Mouse (Mus musculus): ENCODE data around the gene Stard3. TPM values are rescaled to one million over a fixed set of nuclear protein-coding genes. Genes with fewer than 3 reads are reported as not detected.

Gene Stard3
- polyA plus RNA-seq, 1 experiment from 2014 or later: 39.8 TPM

DNA sequence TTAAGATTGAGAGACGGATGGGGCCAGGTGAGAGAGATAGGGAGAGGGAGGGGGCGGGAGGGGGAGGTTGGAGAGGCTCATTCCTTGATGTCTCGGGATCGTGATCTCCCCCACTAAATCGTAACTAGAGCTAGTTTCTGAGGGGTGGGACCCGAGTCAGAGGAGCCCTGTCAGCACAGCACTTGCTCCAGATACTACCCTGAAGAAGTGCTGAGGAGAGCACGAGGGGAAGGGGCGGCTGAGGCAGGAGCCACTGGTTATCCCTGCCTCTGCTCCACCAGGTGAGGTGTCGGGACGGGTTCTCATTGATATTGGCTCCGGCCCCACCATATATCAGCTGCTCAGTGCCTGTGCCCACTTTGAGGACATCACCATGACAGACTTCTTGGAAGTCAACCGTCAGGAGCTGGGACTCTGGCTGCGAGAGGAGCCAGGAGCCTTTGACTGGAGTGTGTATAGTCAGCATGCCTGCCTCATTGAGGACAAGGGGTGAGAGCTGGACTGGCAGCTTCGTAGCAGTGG is 28.9 kb downstream of the Stard3 start:
- H3K9me3 ChIP-seq: no peaks in the 10 kb centered on the region
- H3K27ac ChIP-seq: no peak overlapping the region
- H3K4me1 ChIP-seq: peaks cover 47% of the 10 kb centered on the region
- H3K27me3 ChIP-seq (ENCODE audit: poor library complexity, severe bottlenecking): peaks cover 91% of the 10 kb centered on the region
- H3K36me3 ChIP-seq (replicated peaks): no peaks in the 10 kb centered on the region; the same call in 1 of the 2 replicates
- no peak overlapping the region for H3K4me3 ChIP-seq
- no peak for DNase-seq (ENCODE audit: extremely low spot score, low spot score)
- 55% methylated on average over 14 of the region's 14 CpGs for WGBS

DNA sequence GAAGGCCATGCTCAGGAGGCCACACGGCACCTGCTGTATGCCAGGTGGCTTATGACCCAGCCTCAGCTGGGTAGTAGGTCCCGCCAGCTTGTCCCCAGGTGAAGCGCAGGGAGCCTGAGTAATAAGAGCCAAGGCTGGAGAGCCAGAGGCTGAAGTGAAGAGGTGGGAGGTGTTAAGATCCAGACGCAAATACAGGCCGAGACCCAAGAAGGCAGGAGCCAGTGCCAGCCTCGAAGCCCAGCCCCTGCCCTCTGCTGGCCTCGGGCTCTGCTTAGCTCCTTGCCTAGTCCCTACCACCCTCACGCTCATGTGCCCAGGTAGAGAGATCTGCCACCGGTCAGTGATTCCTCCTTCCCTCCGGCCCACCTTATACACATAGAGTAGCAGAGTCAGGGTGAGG is 30.1 kb downstream of the Stard3 start:
- Histone ChIP-seq H3K27ac (no peak overlapping the region), H3K9me3 (no peaks in the 10 kb centered on the region), H3K4me3 (no peak overlapping the region), H3K4me1 (peaks cover 55% of the 10 kb centered on the region), H3K27me3 (ENCODE audit: poor library complexity, severe bottlenecking) (peaks cover 100% of the 10 kb centered on the region), H3K36me3 (replicated peaks) (no peaks in the 10 kb centered on the region; the same call in 1 of the 2 replicates)
- no peak for DNase-seq (ENCODE audit: extremely low spot score, low spot score)
- 75% methylated on average over 10 of the region's 10 CpGs for WGBS

DNA sequence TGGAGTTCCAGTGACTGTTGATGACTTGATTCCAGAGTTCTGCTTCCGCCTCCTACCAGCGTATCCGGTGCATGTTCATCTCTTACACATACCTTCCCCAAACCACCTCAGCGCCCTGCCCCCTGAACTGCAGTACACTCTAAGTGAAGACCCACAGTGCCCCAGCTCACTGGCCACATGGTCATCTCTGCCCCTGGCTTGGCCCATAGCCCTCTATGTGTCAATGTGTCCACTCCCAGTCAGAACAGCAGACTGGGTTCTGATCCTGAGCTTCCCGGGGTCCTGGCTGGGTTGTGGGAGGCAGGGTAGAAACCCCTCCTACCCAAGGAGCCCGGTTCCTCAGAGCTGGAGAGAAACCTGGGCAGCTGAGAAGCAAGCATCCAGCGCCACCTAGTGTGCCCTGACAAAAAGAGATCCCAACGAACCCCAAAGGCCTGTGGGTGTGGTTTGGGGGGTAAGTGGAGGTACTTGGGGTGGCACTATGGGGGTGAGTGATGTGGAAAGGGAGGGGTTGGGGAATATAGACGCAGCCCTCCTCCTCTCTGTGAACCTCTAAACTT is 31.1 kb downstream of the Stard3 start:
- H3K36me3 ChIP-seq (replicated peaks): no peaks in the 10 kb centered on the region; the same call in 1 of the 2 replicates
- peak; percentile 50 for DNase-seq (ENCODE audit: extremely low spot score, low spot score)
- peaks cover 56% of the 10 kb centered on the region for H3K4me1 ChIP-seq
- H3K27me3 ChIP-seq (ENCODE audit: poor library complexity, severe bottlenecking): peaks cover 93% of the 10 kb centered on the region
- H3K9me3 ChIP-seq: no peaks in the 10 kb centered on the region
- no peak overlapping the region for H3K4me3 ChIP-seq
- 24% methylated on average over 9 of the region's 9 CpGs for WGBS
- H3K27ac ChIP-seq: no peak overlapping the region

DNA sequence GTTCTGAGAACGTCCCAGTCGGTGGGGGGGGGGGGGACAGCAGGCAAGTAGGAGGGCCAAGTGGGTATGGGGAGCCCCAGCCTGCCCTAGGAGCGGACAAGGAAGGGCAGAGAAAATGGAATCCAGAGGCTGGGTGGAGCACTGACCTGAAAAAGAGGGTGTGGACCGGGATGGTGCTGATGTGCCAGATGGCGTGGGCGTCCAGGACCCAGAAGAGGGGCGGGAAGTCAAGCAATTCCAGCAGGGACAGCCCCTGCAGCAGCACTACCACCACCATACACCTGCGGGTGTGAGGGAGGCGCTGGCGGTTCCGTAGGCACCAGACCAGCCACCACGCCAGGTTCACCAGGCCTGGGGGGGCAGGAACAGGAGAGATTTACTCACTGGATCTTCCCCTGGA is 32.0 kb downstream of the Stard3 start:
- no peak for DNase-seq (ENCODE audit: extremely low spot score, low spot score)
- Histone ChIP-seq H3K27me3 (ENCODE audit: poor library complexity, severe bottlenecking) (peaks cover 85% of the 10 kb centered on the region), H3K4me3 (no peak overlapping the region), H3K4me1 (peaks cover 54% of the 10 kb centered on the region), H3K9me3 (no peaks in the 10 kb centered on the region), H3K36me3 (replicated peaks) (no peaks in the 10 kb centered on the region), H3K27ac (no peak overlapping the region)
- 80% methylated on average over 12 of the region's 12 CpGs for WGBS

DNA sequence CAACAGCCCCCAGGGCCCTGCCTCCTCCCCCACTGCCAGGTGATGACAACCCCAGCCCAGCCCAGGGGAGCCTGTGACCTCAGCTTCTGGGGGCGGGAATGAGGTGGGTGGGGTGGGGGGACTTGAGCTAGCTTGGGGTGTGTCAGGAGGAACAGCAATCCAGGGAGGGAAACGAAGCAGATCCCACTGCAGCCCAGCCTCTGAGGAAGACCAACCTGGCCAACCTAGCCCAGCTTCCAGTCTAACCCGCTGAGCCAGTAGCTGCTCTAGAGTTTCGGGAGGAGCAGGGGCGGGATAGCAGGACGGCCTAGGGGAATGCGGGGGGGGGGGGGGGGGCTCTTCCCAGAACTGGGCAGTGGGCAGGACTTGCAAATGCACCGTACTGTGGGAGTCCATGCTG is 33.9 kb downstream of the Stard3 start:
- Histone ChIP-seq H3K9me3 (no peaks in the 10 kb centered on the region), H3K27me3 (ENCODE audit: poor library complexity, severe bottlenecking) (peaks cover 66% of the 10 kb centered on the region), H3K4me1 (peaks cover 45% of the 10 kb centered on the region), H3K27ac (0 out of 2 replicates have a peak overlapping the region, but pooled peaks have one; percentile 35), H3K36me3 (replicated peaks) (no peaks in the 10 kb centered on the region), H3K4me3 (no peak overlapping the region)
- no peak for DNase-seq (ENCODE audit: extremely low spot score, low spot score)
- 15% methylated on average over 8 of the region's 8 CpGs for WGBS

DNA sequence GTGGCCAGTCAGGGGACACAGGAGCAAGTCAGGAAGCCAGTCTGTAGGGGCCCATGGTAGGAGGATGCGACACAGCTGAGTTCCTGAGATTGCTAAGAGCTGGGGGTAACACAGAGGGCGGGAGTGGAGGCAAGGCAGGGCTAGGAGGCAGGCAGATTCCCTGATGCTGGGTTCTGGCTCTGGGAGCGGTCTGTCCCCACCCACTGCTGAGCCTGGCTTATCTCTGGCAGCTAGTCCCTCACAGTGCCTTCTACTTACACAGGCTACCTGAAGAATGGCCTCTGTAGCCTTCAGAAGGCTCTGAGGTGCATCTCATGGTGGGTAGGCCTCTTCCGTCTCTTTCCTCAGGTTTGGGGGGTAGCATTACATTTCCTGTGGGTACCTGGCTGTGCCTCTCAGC is 34.5 kb downstream of the Stard3 start:
- DNase-seq (ENCODE audit: extremely low spot score, low spot score): no peak
- Histone ChIP-seq H3K27ac (peak overlapping the region; percentile 35; the same call in 1 of the 2 replicates), H3K9me3 (no peaks in the 10 kb centered on the region), H3K36me3 (replicated peaks) (no peaks in the 10 kb centered on the region), H3K4me3 (no peak overlapping the region), H3K27me3 (ENCODE audit: poor library complexity, severe bottlenecking) (peaks cover 60% of the 10 kb centered on the region), H3K4me1 (peaks cover 42% of the 10 kb centered on the region)
- WGBS: 47% methylated on average over 4 of the region's 4 CpGs

DNA sequence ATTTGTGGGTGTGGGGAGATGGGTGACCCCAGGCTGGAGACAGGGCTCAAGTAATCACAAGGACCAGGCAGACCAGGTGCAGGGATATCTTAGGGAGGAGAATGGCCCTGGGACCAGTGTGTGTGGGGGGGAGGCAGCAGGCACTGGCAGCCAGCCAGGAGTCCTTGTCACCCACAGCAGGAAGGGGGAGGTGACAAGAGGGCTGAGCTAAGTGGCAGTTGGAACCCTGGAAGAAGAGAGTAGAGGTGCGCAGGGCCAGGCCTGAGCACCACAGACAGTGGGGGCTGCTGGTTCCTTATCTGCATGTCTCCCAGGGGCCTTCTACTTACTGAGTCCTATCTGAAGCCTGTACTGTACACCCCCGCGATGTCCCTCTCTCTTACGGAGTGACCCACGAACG is 35.1 kb downstream of the Stard3 start:
- H3K9me3 ChIP-seq: no peaks in the 10 kb centered on the region
- H3K4me3 ChIP-seq: no peak overlapping the region
- 75% methylated on average over 6 of the region's 6 CpGs for WGBS
- 0 out of 2 replicates have a peak overlapping the region, but pooled peaks have one; percentile 11 for H3K27ac ChIP-seq
- H3K36me3 ChIP-seq (replicated peaks): no peaks in the 10 kb centered on the region
- peaks cover 59% of the 10 kb centered on the region for H3K27me3 ChIP-seq (ENCODE audit: poor library complexity, severe bottlenecking)
- no peak for DNase-seq (ENCODE audit: extremely low spot score, low spot score)
- peaks cover 38% of the 10 kb centered on the region for H3K4me1 ChIP-seq

DNA sequence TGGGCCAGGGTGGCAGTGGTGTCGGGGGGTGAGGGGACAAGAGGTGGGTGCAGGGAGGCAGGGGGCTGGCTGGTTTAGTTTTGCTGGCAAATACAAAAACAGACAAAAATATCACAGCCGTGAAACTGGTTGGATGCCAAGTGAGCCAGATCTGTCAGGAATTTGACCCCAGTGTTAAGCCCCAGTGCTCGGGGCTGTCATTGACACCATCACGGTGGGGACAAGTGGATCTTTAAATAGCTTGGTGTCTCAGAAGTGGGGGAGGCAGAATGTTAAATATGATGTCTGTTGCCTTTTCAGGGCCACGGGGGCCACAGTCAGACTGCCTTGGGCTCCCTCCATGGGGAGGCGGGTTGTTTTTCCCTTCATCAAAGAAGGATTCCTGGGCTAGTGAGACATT is 36.1 kb downstream of the Stard3 start:
- Histone ChIP-seq H3K27ac (no peak overlapping the region), H3K36me3 (replicated peaks) (no peaks in the 10 kb centered on the region), H3K27me3 (ENCODE audit: poor library complexity, severe bottlenecking) (peaks cover 49% of the 10 kb centered on the region), H3K9me3 (no peaks in the 10 kb centered on the region), H3K4me3 (no peak overlapping the region), H3K4me1 (peaks cover 30% of the 10 kb centered on the region)
- no peak for DNase-seq (ENCODE audit: extremely low spot score, low spot score)
- 58% methylated on average over 6 of the region's 6 CpGs for WGBS

DNA sequence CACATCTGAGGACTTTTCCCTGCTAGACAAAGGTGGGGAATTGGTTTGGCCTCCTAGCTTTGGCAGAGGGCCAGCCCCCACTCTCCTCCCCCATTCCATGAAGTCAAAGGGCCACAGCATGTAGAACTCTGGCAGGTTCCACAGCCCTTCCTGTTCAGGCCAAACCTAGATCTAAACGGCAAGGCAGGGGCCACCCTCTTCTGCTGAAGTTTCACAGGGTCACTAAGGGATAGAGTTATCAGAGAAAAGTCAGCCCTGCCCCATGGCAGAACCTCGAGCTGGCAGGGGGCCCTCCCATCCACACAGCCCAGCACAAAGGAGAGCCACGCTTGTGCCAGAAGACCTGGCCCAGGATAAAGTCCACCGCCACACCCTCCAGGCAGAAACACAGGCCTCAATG is 36.9 kb downstream of the Stard3 start:
- no peak overlapping the region for H3K27ac ChIP-seq
- WGBS: 68% methylated on average over 4 of the region's 4 CpGs
- H3K27me3 ChIP-seq (ENCODE audit: poor library complexity, severe bottlenecking): peaks cover 41% of the 10 kb centered on the region
- no peak overlapping the region for H3K4me3 ChIP-seq
- no peak for DNase-seq (ENCODE audit: extremely low spot score, low spot score)
- H3K4me1 ChIP-seq: peaks cover 36% of the 10 kb centered on the region
- H3K36me3 ChIP-seq (replicated peaks): no peaks in the 10 kb centered on the region
- no peaks in the 10 kb centered on the region for H3K9me3 ChIP-seq

DNA sequence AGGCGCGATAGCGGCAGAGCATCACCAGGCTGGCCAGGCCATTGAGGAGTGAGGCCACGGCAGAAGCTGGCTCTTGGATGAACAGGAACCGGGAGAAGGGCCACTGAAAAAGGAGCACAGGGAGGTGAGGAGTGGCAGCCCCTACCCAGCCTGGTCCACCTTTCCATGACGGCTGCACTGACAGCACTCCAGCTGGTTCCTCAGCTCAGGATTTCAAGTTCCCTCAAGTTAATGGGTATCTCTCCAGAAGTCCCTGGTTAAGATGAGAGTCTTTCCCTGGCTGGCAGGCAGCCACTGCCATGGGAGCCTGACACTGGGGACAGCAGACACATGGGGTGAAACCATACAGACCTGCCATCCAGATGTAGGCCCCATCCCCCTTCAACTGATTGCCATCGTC is 39.8 kb downstream of the Stard3 start:
- Histone ChIP-seq H3K27ac (no peak overlapping the region), H3K4me3 (no peak overlapping the region), H3K36me3 (replicated peaks) (no peaks in the 10 kb centered on the region), H3K9me3 (no peaks in the 10 kb centered on the region), H3K4me1 (peaks cover 31% of the 10 kb centered on the region), H3K27me3 (ENCODE audit: poor library complexity, severe bottlenecking) (peaks cover 21% of the 10 kb centered on the region)
- DNase-seq (ENCODE audit: extremely low spot score, low spot score): no peak
- 93% methylated on average over 7 of the region's 7 CpGs for WGBS

DNA sequence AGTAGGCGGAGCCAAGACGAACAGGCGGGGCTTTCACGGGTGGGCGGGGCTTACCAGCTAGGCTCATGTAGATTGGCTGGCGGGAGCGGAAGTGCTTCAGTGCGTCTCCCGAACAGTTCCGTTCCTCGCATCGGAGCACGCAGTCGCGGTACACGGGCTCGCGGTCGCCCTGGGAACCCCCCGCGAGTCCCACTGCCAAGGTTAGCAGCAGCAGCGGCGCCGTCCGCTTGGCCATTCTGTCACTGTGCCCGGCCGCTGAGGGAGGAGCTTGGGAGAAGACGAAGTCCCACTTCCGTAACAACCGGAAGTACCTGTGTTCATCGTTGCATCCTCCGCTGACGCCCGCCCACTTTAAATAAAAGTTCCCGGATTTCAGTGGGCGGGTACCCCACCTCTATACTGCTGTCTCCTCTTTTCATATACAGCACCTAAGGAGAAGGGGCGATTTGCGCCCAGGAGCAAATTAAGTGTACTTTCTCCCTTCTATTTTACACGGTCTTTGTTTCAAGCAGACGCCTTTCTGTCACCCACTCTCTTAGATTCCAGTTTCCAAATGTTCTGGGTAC is 42.1 kb downstream of the Stard3 start, which contains the start of gene Pgap3:
Gene Pgap3 (minus strand): TSS at position 330 of the 566 bp plus-strand sequence.
- peak; percentile 91 for DNase-seq (ENCODE audit: extremely low spot score, low spot score)
- H3K27ac ChIP-seq: peak within 1 kb of the TSS; percentile 98
- H3K4me3 ChIP-seq: peak within 1 kb of the TSS; percentile 84
- peaks cover 16% of the 10 kb centered on the region for H3K4me1 ChIP-seq
- no peaks in the 10 kb centered on the region for H3K36me3 ChIP-seq (replicated peaks)
- 2% methylated on average over 40 of the region's 40 CpGs for WGBS
- peaks cover 14% of the 10 kb centered on the region; the same call in 1 of the 2 replicates for H3K27me3 ChIP-seq (ENCODE audit: poor library complexity, severe bottlenecking)
- no peaks in the 10 kb centered on the region for H3K9me3 ChIP-seq

DNA sequence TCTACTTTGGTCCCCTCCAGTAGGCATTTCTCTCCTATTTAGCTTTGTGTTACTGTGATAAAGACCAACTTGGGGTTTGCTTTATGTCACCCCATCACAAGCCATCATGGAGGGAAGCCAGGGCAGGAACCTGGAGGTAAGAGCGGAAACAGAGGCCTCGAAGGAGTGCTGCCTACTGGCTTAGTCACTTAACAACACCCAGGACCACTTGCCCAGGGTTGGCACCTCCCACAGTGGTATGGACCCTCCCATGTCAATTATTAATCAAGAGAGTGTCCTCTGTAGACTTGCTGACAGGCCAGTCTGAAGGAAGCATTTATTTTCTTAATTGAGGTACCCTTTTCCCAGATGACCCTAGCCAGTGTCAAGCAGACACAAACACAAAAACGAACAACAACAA is 42.6 kb downstream of the Stard3 start:
- H3K27me3 ChIP-seq (ENCODE audit: poor library complexity, severe bottlenecking): peaks cover 14% of the 10 kb centered on the region; the same call in 1 of the 2 replicates
- H3K4me1 ChIP-seq: peaks cover 16% of the 10 kb centered on the region
- DNase-seq (ENCODE audit: extremely low spot score, low spot score): no peak
- H3K27ac ChIP-seq: peak overlapping the region; percentile 98
- no peaks in the 10 kb centered on the region for H3K9me3 ChIP-seq
- peak overlapping the region; percentile 84 for H3K4me3 ChIP-seq
- WGBS: 54% methylated on average over 3 of the region's 3 CpGs
- no peaks in the 10 kb centered on the region for H3K36me3 ChIP-seq (replicated peaks)

DNA sequence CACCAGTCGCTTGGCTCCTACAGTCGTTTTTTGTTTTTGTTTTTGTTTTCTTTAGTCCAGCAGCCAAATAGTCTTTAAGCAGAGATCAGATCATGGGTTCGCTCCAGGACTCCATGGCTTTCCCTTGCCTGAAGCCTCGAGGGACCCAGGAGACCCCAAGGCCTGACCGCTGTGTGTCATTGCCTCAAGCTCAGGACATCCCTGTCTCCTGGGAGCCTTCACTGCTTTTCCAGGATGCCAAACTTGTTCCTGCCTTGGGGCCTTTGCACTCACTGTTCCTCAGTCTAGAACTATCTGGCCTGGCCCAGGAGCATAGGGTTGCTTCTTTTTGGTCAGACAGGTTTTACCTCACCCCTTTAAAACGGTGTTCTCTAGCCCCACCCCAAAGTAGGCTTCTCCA is 48.5 kb downstream of the Stard3 start:
- no peak overlapping the region for H3K4me3 ChIP-seq
- H3K36me3 ChIP-seq (replicated peaks): no peaks in the 10 kb centered on the region
- H3K4me1 ChIP-seq: peaks cover 19% of the 10 kb centered on the region
- H3K9me3 ChIP-seq: no peaks in the 10 kb centered on the region
- H3K27ac ChIP-seq: no peak overlapping the region
- WGBS: 72% methylated on average over 6 of the region's 6 CpGs
- DNase-seq (ENCODE audit: extremely low spot score, low spot score): no peak
- H3K27me3 ChIP-seq (ENCODE audit: poor library complexity, severe bottlenecking): peaks cover 38% of the 10 kb centered on the region
